Mouse (Mus musculus) embryonic facial prominence, embryonic 11.5 days (tissue): ENCODE measurements at regions not wholly inside any gene's neighbourhood (a gene's known extent, or its start where the extent isn't known, plus 50 kb on each side); places are given as distances from the start of the nearest gene placed in this dataset.
"Not testable (repeated sequence)": the region's sequence is repeated elsewhere in the genome, so short reads cannot be mapped to it uniquely, and the experiment has no call there.

Experiments used
- ATAC-seq: fragments of 200-750 bp; cut with Nextera tagmentation; replicated peaks from 2 replicates; pipeline ENCODE4 v1.8.0; 2017; ENCODE audit warnings: low read depth; ENCODE audit not compliant: insufficient number of reproducible peaks, low FRiP score, low TSS enrichment
- DNase-seq: peaks from one replicate; pipeline ENCODE4 v3.0.0-alpha.2; 2015; ENCODE audit warnings: low spot score
- H3K27ac ChIP-seq: fragments of 300-500 bp; sonication (generic); replicated peaks from 2 replicates; pipeline ENCODE4 v1.5.1; 2014; ENCODE audit warnings: mild to moderate bottlenecking, low read depth, low read length, control low read depth
- H3K27me3 ChIP-seq: fragments of 300-500 bp; sonication (generic); 2 replicates; pipeline ENCODE4 v1.6.1; 2014; ENCODE audit warnings: mild to moderate bottlenecking, low read length, moderate library complexity, mixed read lengths; ENCODE audit not compliant: control insufficient read depth, insufficient read depth
- H3K36me3 ChIP-seq: fragments of 300-500 bp; sonication (generic); replicated peaks from 2 replicates; pipeline ENCODE4 v1.6.1; 2014; ENCODE audit warnings: low read depth, mild to moderate bottlenecking, low read length, moderate library complexity, mixed read lengths; ENCODE audit not compliant: control insufficient read depth, insufficient read depth
- H3K4me1 ChIP-seq: fragments of 300-500 bp; sonication (generic); 2 replicates; pipeline ENCODE4 v1.6.1; 2014; ENCODE audit warnings: low read length, mixed read lengths; ENCODE audit not compliant: control insufficient read depth, insufficient read depth
- H3K4me2 ChIP-seq: fragments of 300-500 bp; sonication (generic); 2 replicates; pipeline ENCODE4 v1.6.1; 2014; ENCODE audit warnings: low read depth, mild to moderate bottlenecking, control low read depth, low read length, moderate library complexity
- H3K4me3 ChIP-seq: fragments of 300-500 bp; sonication (generic); 2 replicates; pipeline ENCODE4 v1.5.1; 2014; ENCODE audit warnings: low read depth, low read length, control low read depth
- H3K9ac ChIP-seq: fragments of 300-500 bp; sonication (generic); replicated peaks from 2 replicates; pipeline ENCODE4 v1.6.1; 2014; ENCODE audit warnings: mild to moderate bottlenecking, control low read depth, low read length
- H3K9me3 ChIP-seq: fragments of 300-500 bp; sonication (generic); replicated peaks from 2 replicates; pipeline ENCODE4 v1.6.1; 2016; ENCODE audit warnings: mild to moderate bottlenecking, low read length, inconsistent platforms, mixed read lengths; ENCODE audit not compliant: control insufficient read depth
- WGBS: fragments of 180-500 bp; shearing (Covaris S2); extraction: QIAGEN DNeasy Blood & Tissue Kit; methylation state at CpG from one replicate; pipeline ENCODE4 v1.1.7; 2014; 5-methylcytosine and 5-hydroxymethylcytosine counted together

GRCm38 (mm10) chrX:99732526-99732925 lies 88.3 kb upstream of the Tmem28 start:
- Histone ChIP-seq H3K4me3 (no peak overlapping the region), H3K9me3 (no peaks in the 10 kb centered on the region), H3K4me1 (no peaks in the 10 kb centered on the region), H3K27me3 (no peaks in the 10 kb centered on the region), H3K36me3 (no peaks in the 10 kb centered on the region), H3K27ac (no peak overlapping the region), H3K9ac (no peak overlapping the region), H3K4me2 (no peak overlapping the region)
- ATAC-seq (no peak), DNase-seq (no peak)
- WGBS = 63% methylated on average over 2 of the region's 2 CpGs

- Histone ChIP-seq H3K4me3 (no peak overlapping the region), H3K36me3 (no peaks in the 10 kb centered on the region), H3K27me3 (no peaks in the 10 kb centered on the region), H3K4me2 (no peak overlapping the region), H3K4me1 (no peaks in the 10 kb centered on the region), H3K9ac (no peak overlapping the region), H3K9me3 (no peaks in the 10 kb centered on the region), H3K27ac (no peak overlapping the region)
- ATAC-seq = no peak
- peak; percentile 49 for DNase-seq
- 8% methylated on average over 1 of the region's 1 CpGs for WGBS
These were observed 95.7 kb upstream of the Tmem28 start for GRCm38 (mm10) chrX:99725101-99725500.

GRCm38 (mm10) chrX:99695366-99695765 lies 125.5 kb upstream of the Tmem28 start:
- Histone ChIP-seq H3K4me1 (no peaks in the 10 kb centered on the region), H3K9ac (no peak overlapping the region), H3K4me3 (no peak overlapping the region), H3K27me3 (no peaks in the 10 kb centered on the region), H3K36me3 (no peaks in the 10 kb centered on the region), H3K4me2 (no peak overlapping the region), H3K27ac (no peak overlapping the region), H3K9me3 (no peaks in the 10 kb centered on the region)
- WGBS = 67% methylated on average over 4 of the region's 4 CpGs
- no peak for DNase-seq
- no peak for ATAC-seq

GRCm38 (mm10) chrX:99690971-99691370 lies 129.8 kb upstream of the Tmem28 start:
- H3K27me3 ChIP-seq = no peaks in the 10 kb centered on the region
- 67% methylated on average over 4 of the region's 4 CpGs for whole genome bisulfite sequencing

GRCm38 (mm10) chrX:99689761-99690160 lies 131.1 kb upstream of the Tmem28 start:
- no peaks in the 10 kb centered on the region for H3K9me3 ChIP-seq
- no peak overlapping the region for H3K4me2 ChIP-seq
- no peak overlapping the region for H3K27ac ChIP-seq
- no peaks in the 10 kb centered on the region for H3K4me1 ChIP-seq
- H3K9ac ChIP-seq = no peak overlapping the region
- ATAC-seq (no peak), DNase-seq (no peak)
- no peaks in the 10 kb centered on the region for H3K27me3 ChIP-seq
- no peaks in the 10 kb centered on the region for H3K36me3 ChIP-seq
- H3K4me3 ChIP-seq = no peak overlapping the region
- WGBS = 80% methylated on average over 4 of the region's 4 CpGs

More at GRCm38 (mm10) chrX:99690971-99691370, 129.8 kb upstream of the Tmem28 start:
- Histone ChIP-seq H3K36me3 (no peaks in the 10 kb centered on the region), H3K4me1 (no peaks in the 10 kb centered on the region), H3K27ac (no peak overlapping the region), H3K9me3 (no peaks in the 10 kb centered on the region), H3K4me3 (no peak overlapping the region), H3K4me2 (no peak overlapping the region), H3K9ac (no peak overlapping the region)
- ATAC-seq (no peak), DNase-seq (no peak)

GRCm38 (mm10) chrX:99682491-99682890 lies 138.3 kb upstream of the Tmem28 start:
- not testable (repeated sequence) for DNase-seq, ATAC-seq, H3K4me3 ChIP-seq, H3K9me3 ChIP-seq, H3K4me1 ChIP-seq, H3K27ac ChIP-seq, H3K36me3 ChIP-seq, H3K4me2 ChIP-seq, H3K27me3 ChIP-seq, H3K9ac ChIP-seq

GRCm38 (mm10) chrX:99667596-99667995 lies 153.2 kb upstream of the Tmem28 start:
- Histone ChIP-seq H3K27ac (no peak overlapping the region), H3K4me1 (no peaks in the 10 kb centered on the region), H3K4me2 (no peak overlapping the region), H3K36me3 (no peaks in the 10 kb centered on the region), H3K27me3 (no peaks in the 10 kb centered on the region), H3K4me3 (no peak overlapping the region), H3K9ac (no peak overlapping the region), H3K9me3 (no peaks in the 10 kb centered on the region)
- ATAC-seq (no peak), DNase-seq (no peak)
- 95% methylated on average over 2 of the region's 2 CpGs for WGBS

GRCm38 (mm10) chrX:99662566-99662965 lies 158.3 kb upstream of the Tmem28 start:
- WGBS = 36% methylated on average over 3 of the region's 3 CpGs
- Histone ChIP-seq H3K27me3 (no peaks in the 10 kb centered on the region; the same call in 1 of the 2 replicates), H3K36me3 (no peaks in the 10 kb centered on the region), H3K9ac (no peak overlapping the region), H3K4me1 (no peaks in the 10 kb centered on the region), H3K9me3 (no peaks in the 10 kb centered on the region), H3K4me3 (no peak overlapping the region), H3K4me2 (no peak overlapping the region), H3K27ac (no peak overlapping the region)
- ATAC-seq = no peak
- DNase-seq = peak; percentile 65
